Mouse (Mus musculus) heart, embryonic 13.5 days (tissue): ENCODE measurements around the gene Fance. TPM values are rescaled to one million over a fixed set of nuclear protein-coding genes. Genes with fewer than 3 reads are reported as not detected.
"Not testable (repeated sequence)": the region's sequence is repeated elsewhere in the genome, so short reads cannot be mapped to it uniquely, and the experiment has no call there.

ENCODE experiments used
- ATAC-seq: fragments of 200-750 bp; cut with Nextera tagmentation; 2 replicates; pipeline ENCODE4 v1.8.0; 2017; ENCODE audit warnings: moderate TSS enrichment; ENCODE audit not compliant: insufficient number of reproducible peaks, low FRiP score, low TSS enrichment; ENCODE audit errors: extremely low read depth
- H3K27ac ChIP-seq: fragments of 300-500 bp; sonication (generic); replicated peaks from 2 replicates; pipeline ENCODE4 v1.5.1; 2015; ENCODE audit warnings: moderate library complexity, mild to moderate bottlenecking, inconsistent platforms
- H3K27me3 ChIP-seq: fragments of 300-500 bp; sonication (generic); replicated peaks from 2 replicates; pipeline ENCODE4 v1.6.1; 2015; ENCODE audit warnings: mild to moderate bottlenecking, inconsistent platforms
- H3K36me3 ChIP-seq: fragments of 300-500 bp; sonication (generic); 2 replicates; pipeline ENCODE4 v1.6.1; 2015; ENCODE audit warnings: mild to moderate bottlenecking, inconsistent platforms
- H3K4me1 ChIP-seq: fragments of 300-500 bp; sonication (generic); 2 replicates; pipeline ENCODE4 v1.6.1; 2015; ENCODE audit warnings: inconsistent platforms
- H3K4me2 ChIP-seq: fragments of 300-500 bp; sonication (generic); 2 replicates; pipeline ENCODE4 v1.6.1; 2015; ENCODE audit warnings: inconsistent platforms, mild to moderate bottlenecking, moderate library complexity
- H3K4me3 ChIP-seq: fragments of 300-500 bp; sonication (generic); 2 replicates; pipeline ENCODE4 v1.5.1; 2015; ENCODE audit warnings: moderate library complexity, mild to moderate bottlenecking, inconsistent platforms
- H3K9ac ChIP-seq: fragments of 300-500 bp; sonication (generic); 2 replicates; pipeline ENCODE4 v1.6.1; 2015; ENCODE audit warnings: inconsistent platforms, mild to moderate bottlenecking, moderate library complexity
- H3K9me3 ChIP-seq: fragments of 300-500 bp; sonication (generic); 2 replicates; pipeline ENCODE4 v1.6.1; 2016; ENCODE audit warnings: inconsistent platforms
- WGBS: fragments of 180-500 bp; shearing (Covaris S2); methylation state at CpG from one replicate; pipeline ENCODE4 v1.1.7; 2015; ENCODE audit warnings: mixed read lengths; 5-methylcytosine and 5-hydroxymethylcytosine counted together
- polyA plus RNA-seq: library from polyadenylated mRNA; unstranded; fragments of >200 nt; fragmentation: Nextera tagmentation; extraction: Ambion mirVana; gene quantifications from 2 replicates; pipeline ENCODE4 v1.2.1, GENCODE M21; 2015

The Fance gene
- polyA plus RNA-seq, 1 experiment from 2014 or later: 19.3 TPM

DNA sequence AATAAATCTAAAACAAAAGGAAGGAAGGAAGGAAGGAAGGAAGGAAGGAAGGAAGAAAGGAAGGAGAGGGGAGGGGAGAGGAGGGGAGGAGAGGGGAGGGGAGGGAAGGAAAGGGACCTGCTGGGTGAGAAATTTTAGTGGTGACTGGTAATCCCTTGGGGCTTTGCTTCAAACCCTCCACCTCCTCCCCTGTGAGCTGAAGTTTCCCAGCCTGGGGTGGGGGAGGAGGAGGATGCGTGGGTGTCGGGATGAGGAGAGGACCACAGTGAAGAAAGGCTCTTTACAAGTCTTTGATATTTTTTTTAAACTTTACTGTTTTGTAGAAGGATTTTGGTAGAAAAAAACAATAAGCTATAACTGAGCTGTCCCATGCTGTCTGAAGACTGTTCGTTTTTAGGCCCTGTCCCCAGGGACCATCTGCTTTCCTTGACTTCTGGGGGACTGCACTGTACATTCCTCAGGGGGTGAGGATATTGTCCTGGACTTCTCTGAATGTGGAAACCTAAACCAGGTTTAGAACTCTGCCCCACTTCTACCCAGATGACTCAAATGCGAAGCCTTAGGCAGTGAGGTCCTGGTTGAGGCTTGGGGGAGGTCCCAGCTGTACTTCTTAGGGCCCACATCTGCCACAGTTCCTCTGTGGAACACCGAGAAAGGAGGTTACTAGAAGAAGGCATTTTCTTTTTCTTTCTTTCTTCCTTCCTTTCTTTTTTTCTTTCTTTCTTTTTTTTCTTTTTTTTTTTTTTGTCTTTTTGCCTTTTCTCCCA is 1.8 kb upstream of the Fance start:
- Histone ChIP-seq H3K4me3 (no peak overlapping the region), H3K9ac (no peak overlapping the region), H3K27ac (no peak overlapping the region), H3K9me3 (no peaks in the 10 kb centered on the region), H3K36me3 (peaks cover 10% of the 10 kb centered on the region), H3K27me3 (no peaks in the 10 kb centered on the region), H3K4me2 (no peak overlapping the region), H3K4me1 (peaks cover 32% of the 10 kb centered on the region)
- 79% methylated on average over 5 of the region's 5 CpGs for WGBS
- ATAC-seq: no peak

DNA sequence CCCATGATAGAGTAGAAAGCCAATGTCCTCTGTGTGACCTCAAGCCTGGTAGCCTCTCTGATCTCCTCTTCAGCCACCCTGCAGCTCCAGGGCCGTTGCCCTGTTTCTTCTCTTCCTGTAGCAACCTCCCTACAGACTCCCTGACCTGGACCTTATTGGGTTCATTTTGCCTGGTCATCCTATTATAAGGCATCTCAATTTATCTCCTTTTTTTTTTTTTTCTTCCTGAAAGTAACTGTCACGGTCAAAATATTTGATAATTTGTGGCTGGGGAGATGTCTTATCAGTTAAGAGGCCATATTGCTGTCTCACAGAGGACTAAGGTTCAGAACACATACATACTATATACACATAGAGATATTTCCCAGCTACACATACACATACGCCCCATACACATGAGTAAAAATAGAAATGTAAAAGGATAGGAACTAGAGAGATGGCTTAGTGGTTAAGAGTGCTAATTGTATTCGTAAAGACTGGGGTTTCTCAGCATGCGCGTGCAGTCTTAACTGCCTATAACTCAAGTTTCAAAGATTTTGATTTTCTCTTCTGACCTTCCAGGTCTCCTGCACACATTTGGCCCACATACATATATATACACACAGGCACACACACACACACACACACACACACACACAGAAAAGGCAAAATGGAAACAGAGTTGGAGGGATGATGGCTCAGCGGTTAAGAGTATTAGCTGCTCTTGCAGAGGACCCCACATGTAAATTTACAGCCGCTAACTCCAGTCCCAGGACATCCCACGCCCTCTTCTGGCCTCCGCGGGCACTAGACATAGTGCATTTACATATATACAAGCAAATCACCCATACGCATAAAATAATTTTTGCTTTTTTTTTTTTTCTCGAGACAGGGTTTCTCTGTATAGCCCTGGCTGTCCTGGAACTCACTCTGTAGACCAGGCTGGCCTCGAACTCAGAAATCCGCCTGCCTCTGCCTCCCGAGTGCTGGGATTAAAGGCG is 797 bp upstream of the Fance start:
- H3K4me3 ChIP-seq: peak overlapping the region; percentile 80
- H3K9ac ChIP-seq: peak overlapping the region; percentile 33; the same call in 1 of the 2 replicates
- 26% methylated on average over 17 of the region's 17 CpGs for WGBS
- no peak for ATAC-seq
- no peaks in the 10 kb centered on the region for H3K27me3 ChIP-seq
- H3K4me1 ChIP-seq: peaks cover 32% of the 10 kb centered on the region
- H3K4me2 ChIP-seq: peak overlapping the region; percentile 63
- peaks cover 20% of the 10 kb centered on the region for H3K36me3 ChIP-seq
- no peaks in the 10 kb centered on the region for H3K9me3 ChIP-seq
- H3K27ac ChIP-seq: peak overlapping the region; percentile 53; the same call in 1 of the 2 replicates

DNA sequence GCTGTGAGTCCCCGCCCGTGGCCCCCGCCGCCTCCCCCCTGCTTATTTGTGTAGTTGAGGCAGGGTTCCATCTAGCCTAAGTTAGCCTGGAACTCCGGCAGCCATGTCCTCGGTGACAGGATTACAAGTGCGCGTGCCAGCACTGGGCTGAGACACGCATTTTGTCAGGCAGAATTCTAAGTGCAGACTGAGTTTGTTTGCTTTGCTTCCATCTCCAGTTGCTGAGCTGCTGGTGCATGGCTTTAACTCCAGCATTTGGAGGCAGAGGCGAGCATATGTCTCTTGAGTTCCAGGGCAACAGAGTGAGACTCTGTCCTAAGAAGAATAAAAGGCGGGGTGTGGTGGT is 534 bp downstream of the Fance start:
- H3K4me3 ChIP-seq: peak overlapping the region; percentile 80
- ATAC-seq: no peak; the same call in 1 of the 2 replicates
- H3K36me3 ChIP-seq: peaks cover 33% of the 10 kb centered on the region
- no peaks in the 10 kb centered on the region for H3K9me3 ChIP-seq
- WGBS: 2% methylated on average over 11 of the region's 11 CpGs
- H3K4me1 ChIP-seq: peaks cover 23% of the 10 kb centered on the region
- peak overlapping the region; percentile 92 for H3K27ac ChIP-seq
- peak overlapping the region; percentile 75 for H3K4me2 ChIP-seq
- H3K27me3 ChIP-seq: no peaks in the 10 kb centered on the region
- peak overlapping the region; percentile 94 for H3K9ac ChIP-seq

DNA sequence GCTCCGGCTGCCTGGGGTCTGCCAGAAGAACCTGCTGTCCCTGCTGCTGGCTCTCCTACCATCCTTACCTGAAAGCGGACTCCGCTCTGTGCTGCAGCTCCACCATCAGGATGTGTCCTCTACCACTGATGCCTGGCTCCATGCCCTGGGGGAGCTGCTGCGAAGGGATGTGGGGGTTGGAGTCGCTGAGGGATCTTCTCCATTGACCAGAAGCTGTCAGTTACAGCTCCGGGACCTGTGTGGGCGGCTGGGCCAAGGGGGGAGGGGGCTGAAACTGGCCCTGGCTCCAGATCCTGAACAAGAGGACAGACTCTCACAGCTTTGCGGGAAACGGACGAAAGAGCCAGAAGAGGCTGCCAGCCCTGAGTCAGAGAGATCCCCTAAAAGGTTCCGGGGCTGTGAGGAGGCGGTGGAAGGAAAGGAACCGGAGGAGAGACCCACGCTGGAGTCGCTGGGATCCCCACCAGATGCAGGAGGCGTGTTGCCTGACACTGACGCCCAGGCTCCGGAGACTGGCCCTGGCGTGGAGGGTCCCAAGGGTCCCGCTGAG is 2.4 kb downstream of the Fance start:
- no peaks in the 10 kb centered on the region for H3K27me3 ChIP-seq
- H3K36me3 ChIP-seq: peaks cover 50% of the 10 kb centered on the region
- H3K4me2 ChIP-seq: no peak overlapping the region
- no peak overlapping the region for H3K27ac ChIP-seq
- H3K9me3 ChIP-seq: no peaks in the 10 kb centered on the region
- H3K4me1 ChIP-seq: peaks cover 23% of the 10 kb centered on the region
- 84% methylated on average over 20 of the region's 20 CpGs for whole genome bisulfite sequencing
- no peak for ATAC-seq
- H3K9ac ChIP-seq: peak overlapping the region; percentile 56; the same call in 1 of the 2 replicates
- no peak overlapping the region for H3K4me3 ChIP-seq

DNA sequence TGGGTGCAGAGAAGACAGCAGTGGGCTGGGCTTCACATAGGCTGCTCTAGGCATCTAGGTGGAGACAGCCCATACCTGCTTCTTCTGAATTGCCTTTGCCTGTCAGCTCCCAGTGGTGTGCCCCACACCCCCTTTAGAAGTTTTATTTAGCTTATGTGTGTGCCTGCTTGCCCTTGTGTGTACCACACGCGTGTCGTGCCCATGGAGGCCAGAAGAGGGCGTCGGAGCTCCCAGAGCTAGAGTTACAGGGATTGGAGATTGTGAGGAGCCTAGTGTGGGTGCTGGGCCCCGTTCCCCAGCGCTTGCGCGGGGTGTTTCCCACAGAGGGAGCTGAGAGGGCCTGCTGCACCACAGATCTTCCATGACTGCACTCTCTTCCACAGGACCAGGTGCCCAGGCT is 3.2 kb downstream of the Fance start:
- H3K27me3 ChIP-seq: no peaks in the 10 kb centered on the region
- H3K27ac ChIP-seq: no peak overlapping the region
- H3K4me3 ChIP-seq: no peak overlapping the region
- H3K4me2 ChIP-seq: no peak overlapping the region
- peaks cover 56% of the 10 kb centered on the region for H3K36me3 ChIP-seq
- no peak for ATAC-seq
- no peaks in the 10 kb centered on the region for H3K9me3 ChIP-seq
- H3K9ac ChIP-seq: no peak overlapping the region
- 84% methylated on average over 9 of the region's 9 CpGs for WGBS
- peaks cover 23% of the 10 kb centered on the region for H3K4me1 ChIP-seq

DNA sequence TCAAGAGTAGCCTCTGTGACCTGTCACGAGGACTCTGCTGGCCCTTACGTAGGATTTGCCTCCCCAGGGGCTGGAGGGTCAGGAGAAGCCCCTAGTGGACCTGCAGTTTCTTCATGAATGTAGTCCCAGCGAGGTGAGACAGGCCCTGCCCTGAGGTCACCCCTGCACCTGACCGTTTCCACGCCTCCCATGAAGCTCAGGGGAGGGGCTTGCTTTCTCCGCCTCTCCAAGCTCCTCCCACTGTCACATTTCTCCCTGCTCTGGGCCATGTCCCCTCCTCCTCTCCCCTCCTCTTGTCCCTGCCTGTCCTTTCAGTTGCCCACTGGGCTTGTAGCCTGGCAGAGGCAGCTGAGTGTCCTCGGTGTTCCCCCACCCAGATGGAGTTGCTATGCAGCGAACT is 3.8 kb downstream of the Fance start:
- ATAC-seq: no peak
- H3K4me2 ChIP-seq: no peak overlapping the region
- peaks cover 23% of the 10 kb centered on the region for H3K4me1 ChIP-seq
- H3K9ac ChIP-seq: no peak overlapping the region
- H3K27ac ChIP-seq: no peak overlapping the region
- peaks cover 60% of the 10 kb centered on the region for H3K36me3 ChIP-seq
- 71% methylated on average over 8 of the region's 8 CpGs for WGBS
- H3K9me3 ChIP-seq: no peaks in the 10 kb centered on the region
- no peak overlapping the region for H3K4me3 ChIP-seq
- no peaks in the 10 kb centered on the region for H3K27me3 ChIP-seq

DNA sequence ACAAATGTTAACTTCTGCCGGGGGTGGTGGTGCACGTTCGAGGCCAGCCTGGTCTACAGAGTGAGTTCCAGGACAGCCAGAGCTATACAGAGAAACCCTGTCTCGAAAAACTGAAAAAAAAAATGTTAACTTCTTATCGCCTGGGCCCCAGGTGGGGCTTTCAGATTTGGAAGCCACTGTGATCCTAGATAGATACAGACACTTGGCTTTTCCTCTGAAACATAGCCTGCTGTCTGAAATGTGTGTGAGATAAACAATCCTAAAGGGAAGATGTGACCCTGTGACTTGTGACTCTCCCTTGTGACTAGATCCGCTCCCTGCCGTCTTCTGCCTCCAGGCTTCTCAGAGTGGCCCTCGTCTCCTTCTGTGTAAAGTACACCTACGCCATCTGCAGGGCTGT is 4.4 kb downstream of the Fance start:
- Histone ChIP-seq H3K4me1 (peaks cover 19% of the 10 kb centered on the region), H3K27me3 (no peaks in the 10 kb centered on the region), H3K4me2 (no peak overlapping the region), H3K36me3 (peaks cover 67% of the 10 kb centered on the region), H3K27ac (no peak overlapping the region), H3K4me3 (no peak overlapping the region), H3K9ac (no peak overlapping the region), H3K9me3 (no peaks in the 10 kb centered on the region)
- ATAC-seq: no peak
- 75% methylated on average over 9 of the region's 9 CpGs for WGBS

DNA sequence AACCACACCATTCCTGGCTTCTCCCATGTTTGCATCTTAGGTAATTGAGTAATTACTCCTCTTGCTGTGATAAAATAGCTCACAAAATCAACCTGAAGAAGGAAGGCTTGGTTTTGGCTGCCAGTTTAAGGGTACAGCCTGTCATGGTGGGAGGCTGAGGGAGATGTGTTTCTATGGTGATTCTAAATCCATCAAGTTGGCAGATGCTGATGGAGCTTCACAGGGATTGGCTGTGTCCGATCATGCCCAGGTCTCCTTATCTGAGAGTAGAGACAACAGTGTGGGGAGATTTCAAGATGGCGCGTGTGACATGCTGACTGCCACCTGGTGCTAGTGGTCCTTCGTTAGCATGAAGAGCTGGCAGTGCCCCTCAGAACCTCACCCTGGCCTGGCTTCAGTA is 8.4 kb downstream of the Fance start:
- Histone ChIP-seq H3K27me3 (no peaks in the 10 kb centered on the region), H3K27ac (no peak overlapping the region), H3K4me2 (no peak overlapping the region), H3K9me3 (no peaks in the 10 kb centered on the region), H3K9ac (no peak overlapping the region), H3K4me3 (no peak overlapping the region), H3K4me1 (no peaks in the 10 kb centered on the region), H3K36me3 (peaks cover 89% of the 10 kb centered on the region)
- no peak for ATAC-seq
- 86% methylated on average over 4 of the region's 4 CpGs for WGBS

DNA sequence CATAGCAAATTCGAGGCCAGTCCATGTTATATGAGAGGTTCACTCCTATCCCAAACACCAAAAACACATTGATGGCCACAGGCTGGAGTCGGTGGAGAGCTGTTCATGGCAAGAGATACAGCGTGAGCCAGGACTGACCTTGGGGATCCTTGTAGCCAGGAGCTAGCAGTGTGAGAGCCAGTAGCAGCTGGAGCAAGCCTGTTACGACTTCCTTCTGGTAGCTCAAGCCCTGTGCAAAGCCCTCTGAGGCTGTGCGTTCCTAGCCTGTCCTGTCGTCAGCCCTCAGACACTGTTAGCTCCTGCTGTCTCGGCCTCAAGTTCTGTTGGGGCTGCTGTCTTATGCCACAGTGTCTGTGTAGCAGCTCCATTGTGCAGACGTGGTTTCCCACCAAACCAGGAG is 10.5 kb downstream of the Fance start:
- H3K4me3 ChIP-seq: no peak overlapping the region
- no peak for ATAC-seq
- no peak overlapping the region for H3K9ac ChIP-seq
- no peak overlapping the region for H3K4me2 ChIP-seq
- no peaks in the 10 kb centered on the region for H3K9me3 ChIP-seq
- H3K27me3 ChIP-seq: no peaks in the 10 kb centered on the region
- H3K27ac ChIP-seq: no peak overlapping the region
- peaks cover 9% of the 10 kb centered on the region for H3K4me1 ChIP-seq
- WGBS: 78% methylated on average over 8 of the region's 8 CpGs
- H3K36me3 ChIP-seq: peaks cover 68% of the 10 kb centered on the region

DNA sequence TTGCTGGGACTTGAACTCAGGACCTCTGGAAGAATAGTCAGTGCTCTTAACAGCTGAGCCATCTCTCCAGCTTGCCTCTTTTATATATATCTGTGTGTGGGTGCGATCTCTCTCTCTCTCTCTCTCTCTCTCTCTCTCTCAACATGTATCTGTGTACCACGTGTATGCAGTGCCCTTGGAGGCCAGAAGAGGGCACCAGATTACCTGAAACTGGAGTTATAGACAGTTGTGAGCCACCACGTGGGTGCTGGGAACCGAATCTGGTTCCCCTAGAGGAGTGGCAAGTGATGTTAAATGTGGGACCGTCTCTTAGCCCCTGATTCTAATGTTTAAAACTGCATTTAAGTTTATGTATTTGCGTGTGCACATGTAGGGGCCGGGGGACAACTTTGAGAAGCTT is 11.1 kb downstream of the Fance start:
- H3K4me1 ChIP-seq: peaks cover 11% of the 10 kb centered on the region
- not testable (repeated sequence) for H3K27ac ChIP-seq, H3K4me2 ChIP-seq, H3K9me3 ChIP-seq, H3K27me3 ChIP-seq, H3K9ac ChIP-seq, ATAC-seq, H3K4me3 ChIP-seq
- H3K36me3 ChIP-seq: peaks cover 67% of the 10 kb centered on the region
- WGBS: 92% methylated on average over 7 of the region's 7 CpGs

DNA sequence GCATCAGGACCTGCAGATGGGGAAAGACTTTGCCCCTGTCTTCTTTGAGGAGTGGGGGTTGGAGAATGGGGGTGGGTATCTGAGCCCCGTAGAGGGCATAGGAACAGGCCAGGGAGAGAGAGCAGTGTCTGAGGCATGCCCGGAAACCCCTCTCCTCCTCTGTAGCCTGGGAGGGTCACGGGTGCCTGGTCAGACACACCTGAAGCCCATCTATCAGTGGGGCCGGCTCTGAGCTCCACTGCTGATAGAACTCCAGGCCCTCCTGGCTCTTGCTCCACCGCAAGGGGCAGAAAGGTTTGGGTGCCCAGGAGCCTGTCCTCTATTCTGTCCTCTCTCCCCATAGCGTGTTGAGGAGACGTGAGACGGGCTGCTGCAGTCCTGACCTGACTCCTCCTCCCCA is 12.4 kb downstream of the Fance start:
- ATAC-seq: no peak
- H3K27ac ChIP-seq: no peak overlapping the region
- WGBS: 87% methylated on average over 8 of the region's 8 CpGs

More for the DNA sequence above, 12.4 kb downstream of the Fance start:
- Histone ChIP-seq H3K4me1 (peaks cover 22% of the 10 kb centered on the region), H3K4me2 (no peak overlapping the region), H3K27me3 (no peaks in the 10 kb centered on the region), H3K9me3 (no peaks in the 10 kb centered on the region), H3K9ac (0 out of 2 replicates have a peak overlapping the region, but pooled peaks have one; percentile 28), H3K4me3 (no peak overlapping the region), H3K36me3 (peaks cover 69% of the 10 kb centered on the region)
